Mouse (Mus musculus) T-cell, adult 2 months (primary cell): ENCODE results near the gene Gosr2.
A peak's percentile ranks its signal among the peaks of the same experiment; 100 is the strongest.

Experiments used
- DNase-seq: peaks from one replicate; pipeline ENCODE4 v3.0.0; 2022; ENCODE audit warnings: low spot score

Gene Gosr2

GRCm38 (mm10) chr11:103697565-103698176 is at the start of gene Gosr2:
Gene Gosr2, minus strand, starts transcription at chr11:103697898.
- peak; percentile 95 for DNase-seq

GRCm38 (mm10) chr11:103735046-103735781 is 37.5 kb upstream of the Gosr2 start:
- DNase-seq = no peak

GRCm38 (mm10) chr11:103734411-103735045 is 36.8 kb upstream of the Gosr2 start:
- DNase-seq = no peak

DNA sequence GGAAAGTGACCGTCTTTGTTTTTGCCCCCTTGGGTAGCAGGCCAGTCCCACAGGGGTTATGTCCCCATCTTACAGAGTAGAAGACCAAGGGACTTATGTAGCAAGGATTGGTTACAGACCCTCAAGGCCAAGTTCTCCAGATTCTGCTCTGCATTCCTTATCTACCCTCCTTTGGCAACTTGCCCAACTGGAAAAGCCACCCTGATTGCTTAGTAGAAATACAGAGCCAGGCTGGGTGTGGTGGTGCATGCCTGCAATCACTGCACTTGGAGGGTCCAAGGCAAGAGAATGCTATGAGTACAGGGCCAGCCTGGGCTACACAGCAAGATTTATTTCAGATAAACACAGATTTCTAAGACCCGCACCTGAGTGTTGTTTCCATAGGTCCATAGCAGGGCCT is 36.3 kb upstream of the Gosr2 start:
- DNase-seq = no peak

DNA sequence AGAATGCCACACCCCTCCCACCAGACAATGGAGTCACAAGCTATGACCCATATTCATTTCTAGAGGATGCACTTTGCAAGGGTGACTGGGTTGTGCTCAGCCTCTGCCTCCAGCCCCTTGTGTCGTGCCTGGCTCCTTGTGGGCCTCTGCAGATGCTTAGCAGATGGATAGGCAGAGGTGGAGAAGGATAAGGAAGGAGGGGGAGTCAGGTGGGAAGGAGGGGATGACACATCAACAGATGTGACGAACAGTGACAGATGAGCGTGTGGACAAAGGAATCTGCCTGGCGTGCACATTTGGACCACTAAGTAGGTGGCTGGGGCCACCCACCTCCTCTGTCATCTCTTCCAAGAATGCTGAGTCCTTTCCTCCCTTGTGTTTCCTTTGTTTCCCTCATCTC is 35.4 kb upstream of the Gosr2 start:
- DNase-seq = no peak

GRCm38 (mm10) chr11:103732306-103732705 is 34.6 kb upstream of the Gosr2 start:
- DNase-seq = no peak

- DNase-seq = no peak
Measured at GRCm38 (mm10) chr11:103731594-103731993, 33.9 kb upstream of the Gosr2 start.

DNA sequence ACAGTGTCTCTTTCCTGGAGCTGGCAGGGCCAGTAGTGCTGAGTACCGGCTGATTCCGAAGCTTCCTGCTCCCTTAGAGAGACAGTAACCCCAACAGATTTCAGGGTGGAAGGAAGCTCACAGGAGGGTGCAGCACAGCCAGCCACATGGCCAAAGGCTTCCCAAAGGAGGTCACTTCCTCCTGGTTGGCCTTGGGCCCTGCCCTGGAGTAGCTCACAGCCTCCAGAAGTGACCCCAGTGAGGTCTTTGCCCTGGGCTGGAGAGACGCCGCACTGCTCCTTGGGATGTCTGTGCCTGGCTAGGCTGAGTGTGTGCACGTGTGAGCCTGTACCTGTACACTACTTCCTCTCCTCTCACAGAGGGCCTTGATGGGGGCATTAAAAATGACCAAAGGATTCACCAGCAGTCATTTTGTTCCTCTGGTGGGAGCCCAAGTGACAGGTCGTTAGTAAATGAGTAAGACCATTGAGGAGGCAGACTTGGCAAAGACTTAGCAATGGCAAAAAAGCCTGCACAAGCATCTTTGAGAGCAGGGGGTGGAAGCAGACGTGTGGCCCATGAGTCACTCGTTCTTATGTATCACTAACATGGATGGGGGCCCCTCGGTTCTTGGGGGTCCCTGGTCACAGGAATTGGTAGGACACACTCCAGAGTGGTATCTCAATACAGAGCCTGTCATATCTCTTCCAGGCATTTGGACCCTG is 31.7 kb upstream of the Gosr2 start:
- no peak for DNase-seq

DNA sequence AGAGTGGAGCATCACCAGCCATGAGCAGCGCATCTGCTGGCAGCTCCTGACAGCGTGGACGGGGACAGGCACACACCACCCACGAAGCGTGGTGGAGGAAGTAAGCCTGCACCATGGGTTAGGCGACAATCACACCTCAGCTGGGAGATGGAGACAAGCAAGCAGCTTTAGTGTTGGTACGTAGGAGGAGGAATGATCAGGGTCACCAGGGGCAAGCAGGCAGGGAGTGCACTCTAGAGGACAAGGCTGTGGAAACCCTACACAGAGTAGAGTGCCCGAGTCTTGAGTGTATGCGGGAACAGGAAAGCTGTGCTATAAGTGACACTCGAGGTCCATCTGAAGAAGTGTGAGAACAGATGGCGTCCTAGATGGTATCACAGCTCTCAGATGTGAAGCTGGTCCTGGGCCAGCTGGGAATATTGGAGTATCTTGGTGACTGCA is 26.7 kb upstream of the Gosr2 start:
- no peak for DNase-seq

DNA sequence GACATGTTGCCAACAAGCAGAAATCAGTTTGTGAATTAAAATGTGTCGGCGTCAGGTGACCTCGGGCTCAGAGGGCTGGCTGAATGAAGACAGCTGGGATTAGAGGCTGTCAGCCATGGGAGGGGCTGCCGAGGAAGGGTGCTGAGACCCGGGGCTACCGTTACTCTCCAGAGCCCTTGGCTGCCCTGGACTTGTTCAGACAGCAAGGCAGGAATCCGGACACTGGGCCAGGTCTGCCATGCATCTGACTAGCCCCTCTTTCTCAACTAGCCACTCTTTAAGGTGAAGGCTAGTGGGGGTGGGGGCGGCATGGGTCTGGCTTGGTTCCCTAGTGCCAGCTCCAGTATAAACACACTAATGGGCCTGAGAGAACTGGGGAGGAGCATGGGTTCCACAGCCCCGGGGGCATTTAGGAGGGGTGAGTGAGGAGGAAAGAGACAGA is 24.4 kb upstream of the Gosr2 start:
- DNase-seq = no peak

DNA sequence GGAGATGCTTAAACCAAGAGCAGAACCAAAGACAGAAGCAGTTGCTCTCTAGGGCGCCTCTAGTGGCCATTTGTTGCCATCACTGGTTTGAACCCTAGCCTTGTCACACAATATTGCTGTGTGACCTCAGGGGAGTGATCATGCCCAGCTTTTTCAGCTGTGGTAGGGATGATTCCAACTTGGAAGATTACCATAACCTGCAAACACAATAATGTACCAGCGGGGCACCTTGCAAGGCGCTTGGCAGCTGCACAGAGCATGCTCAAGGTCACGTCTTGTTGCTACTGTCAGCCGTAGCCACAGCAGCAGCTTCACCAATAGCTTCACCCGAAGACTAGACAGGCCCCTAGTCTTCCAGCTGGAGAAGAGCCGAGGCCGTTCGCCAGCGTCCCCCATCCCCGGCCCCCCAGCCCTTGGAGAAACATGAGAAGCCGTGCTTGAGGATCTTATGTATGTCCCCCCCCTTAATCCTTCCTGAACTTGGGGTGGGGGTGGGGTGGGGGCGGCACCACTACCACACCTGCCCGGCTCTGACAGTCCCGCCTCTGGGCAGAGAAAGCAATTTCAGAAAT is 23.9 kb upstream of the Gosr2 start:
- DNase-seq = no peak

GRCm38 (mm10) chr11:103719436-103719835 is 21.7 kb upstream of the Gosr2 start:
- DNase-seq = no peak

DNA sequence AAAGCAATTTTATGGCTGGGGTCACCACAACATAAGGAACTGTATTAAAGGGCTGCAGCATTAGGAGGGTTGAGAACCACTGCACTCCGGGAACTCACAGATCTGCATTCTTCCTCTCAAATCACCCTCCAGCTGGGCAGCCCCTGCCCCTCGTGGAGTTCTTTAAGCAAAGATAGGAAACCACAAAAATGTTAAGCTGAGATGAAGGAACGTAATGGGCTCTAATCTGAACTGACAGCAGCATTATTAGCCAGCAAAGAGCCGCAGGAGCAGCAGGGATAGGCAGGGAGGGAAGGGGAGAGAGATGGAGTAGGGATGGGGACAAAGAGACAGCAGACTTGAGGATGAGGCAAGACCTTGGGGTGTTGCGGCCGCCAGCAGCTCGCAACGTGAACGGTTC is 19.3 kb upstream of the Gosr2 start:
- DNase-seq = no peak

- no peak for DNase-seq
Measured at GRCm38 (mm10) chr11:103714074-103714473, 16.4 kb upstream of the Gosr2 start.

GRCm38 (mm10) chr11:103711851-103712587 is 14.3 kb upstream of the Gosr2 start:
- no peak for DNase-seq

GRCm38 (mm10) chr11:103709982-103710381 is 12.3 kb upstream of the Gosr2 start:
- DNase-seq = no peak

GRCm38 (mm10) chr11:103707005-103707404 is 9.3 kb upstream of the Gosr2 start:
- no peak for DNase-seq

- no peak for DNase-seq
Measured at GRCm38 (mm10) chr11:103698226-103698625, 528 bp upstream of the Gosr2 start.

DNA sequence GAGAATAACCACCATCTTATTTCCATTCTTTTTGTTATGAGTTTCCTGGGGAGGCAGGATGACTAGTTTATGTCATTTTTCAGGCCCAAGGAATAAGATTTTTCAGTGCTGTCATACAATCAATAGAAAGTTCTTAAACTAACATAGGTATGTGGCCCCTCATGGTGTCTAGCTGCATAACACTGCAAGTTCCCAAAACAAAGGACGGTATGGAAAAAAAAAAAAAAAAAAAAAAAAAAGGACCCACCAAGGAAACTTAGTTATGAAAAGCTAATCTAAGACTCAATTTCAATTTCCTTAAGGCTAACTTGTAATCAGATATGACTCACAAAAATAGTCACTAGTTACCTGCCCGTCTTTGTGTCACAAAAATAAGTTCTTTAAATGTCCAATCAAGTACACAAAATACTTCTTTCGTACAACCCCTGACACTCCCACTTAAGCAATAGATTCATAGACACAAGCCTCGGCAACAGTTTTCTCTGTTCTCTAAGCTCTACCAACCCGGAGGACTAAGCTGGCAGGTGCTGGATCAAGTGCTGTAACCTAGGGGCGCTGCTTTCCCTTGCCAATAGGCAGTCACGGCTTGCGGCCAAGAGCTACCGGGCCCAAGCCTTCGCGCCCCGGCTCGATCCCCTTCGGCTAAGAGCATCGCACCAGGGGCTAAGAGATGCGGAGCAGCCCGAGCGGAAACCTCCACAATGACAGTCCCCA is 690 bp downstream of the Gosr2 start:
- no peak for DNase-seq

DNA sequence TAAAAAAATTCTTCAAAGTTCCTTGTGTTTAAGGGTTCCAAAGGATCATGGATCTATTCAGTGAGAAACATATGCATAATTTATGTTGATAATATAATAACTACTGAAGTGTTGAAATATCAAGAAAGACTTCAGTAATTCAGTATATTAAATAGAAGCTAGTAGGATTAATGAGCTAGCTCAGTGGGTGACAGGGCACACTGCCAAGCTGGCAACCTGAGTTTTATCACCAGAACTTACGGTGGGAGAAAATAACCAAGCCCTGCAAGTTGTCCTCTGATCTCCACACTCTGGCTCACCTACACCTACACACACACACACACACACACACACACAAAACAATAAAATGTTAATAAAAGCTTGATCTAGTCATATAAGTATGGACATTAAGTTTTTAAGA is 4.5 kb downstream of the Gosr2 start:
- DNase-seq = no peak

GRCm38 (mm10) chr11:103691036-103691435 is 6.7 kb downstream of the Gosr2 start:
- DNase-seq = no peak
